Mouse (Mus musculus) kidney, adult 18-20 months (tissue): Measurements from ENCODE around the gene Bicra.

Experiments
- DNase-seq: peaks from one replicate; pipeline ENCODE4 v3.0.0; 2021

Bicra gene

GRCm38 (mm10) chr7:16047338-16048146 is at the start of gene Bicra:
Gene Bicra, minus strand, starts transcription at chr7:16047921.
- peak; percentile 87 for DNase-seq

- DNase-seq = no peak
Measured at GRCm38 (mm10) chr7:16094592-16094991, 46.9 kb upstream of the Bicra start.

GRCm38 (mm10) chr7:16087587-16087986 is 39.9 kb upstream of the Bicra start:
- no peak for DNase-seq

GRCm38 (mm10) chr7:16083361-16083760 is 35.6 kb upstream of the Bicra start:
- DNase-seq = no peak

- DNase-seq = no peak
Measured at GRCm38 (mm10) chr7:16080581-16080980, 32.9 kb upstream of the Bicra start.

- no peak for DNase-seq
Measured at GRCm38 (mm10) chr7:16079947-16080346, 32.2 kb upstream of the Bicra start.

- DNase-seq = no peak
Measured at GRCm38 (mm10) chr7:16071906-16072305, 24.2 kb upstream of the Bicra start.

- DNase-seq = no peak
Measured at GRCm38 (mm10) chr7:16070846-16071245, 23.1 kb upstream of the Bicra start.

GRCm38 (mm10) chr7:16063490-16063889 is 15.8 kb upstream of the Bicra start:
- no peak for DNase-seq

GRCm38 (mm10) chr7:16062099-16062420 is 14.3 kb upstream of the Bicra start:
- no peak for DNase-seq

- DNase-seq = no peak
Measured at GRCm38 (mm10) chr7:16061219-16062098, 13.7 kb upstream of the Bicra start, which contains the start of gene Zfp541. Gene Zfp541, plus strand, starts transcription at chr7:16061814.

GRCm38 (mm10) chr7:16057136-16057534 is 9.4 kb upstream of the Bicra start:
- no peak for DNase-seq

- peak; percentile 24 for DNase-seq
Measured at GRCm38 (mm10) chr7:16056459-16057135, 8.9 kb upstream of the Bicra start.

GRCm38 (mm10) chr7:16055665-16056064 is 7.9 kb upstream of the Bicra start:
- DNase-seq = no peak

- DNase-seq = no peak
Measured at GRCm38 (mm10) chr7:16054966-16055365, 7.2 kb upstream of the Bicra start.

GRCm38 (mm10) chr7:16053105-16053504 is 5.4 kb upstream of the Bicra start:
- no peak for DNase-seq

- peak; percentile 96 for DNase-seq
Measured at GRCm38 (mm10) chr7:16052684-16053083, 5.0 kb upstream of the Bicra start.

GRCm38 (mm10) chr7:16051883-16052595 is 4.3 kb upstream of the Bicra start:
- DNase-seq = peak; percentile 83

- DNase-seq = no peak
Measured at GRCm38 (mm10) chr7:16050600-16050999, 2.9 kb upstream of the Bicra start.

GRCm38 (mm10) chr7:16049576-16049915 is 1.8 kb upstream of the Bicra start:
- DNase-seq = no peak

- no peak for DNase-seq
Measured at GRCm38 (mm10) chr7:16048675-16049575, 1.2 kb upstream of the Bicra start.

- peak; percentile 99 for DNase-seq
Measured at GRCm38 (mm10) chr7:16048164-16048564, 443 bp upstream of the Bicra start.
